Mouse (Mus musculus) NIH3T3 (cell line): ENCODE data around the gene Phlda3.

Experiments
- DNase-seq: peaks from one replicate; pipeline ENCODE4 v3.0.0-alpha.2; 2012; ENCODE audit warnings: low read depth

The Phlda3 gene

GRCm38 (mm10) chr1:135793370-135794215 is 27.7 kb downstream of the Phlda3 start:
- DNase-seq: no peak

- no peak for DNase-seq
Measured at GRCm38 (mm10) chr1:135794216-135795134, 28.6 kb downstream of the Phlda3 start.

GRCm38 (mm10) chr1:135798492-135798891 is 32.6 kb downstream of the Phlda3 start:
- no peak for DNase-seq

GRCm38 (mm10) chr1:135799109-135799627 is 33.2 kb downstream of the Phlda3 start:
- DNase-seq: no peak

- peak; percentile 52 for DNase-seq
Measured at GRCm38 (mm10) chr1:135800192-135800950, 34.5 kb downstream of the Phlda3 start.

GRCm38 (mm10) chr1:135807546-135807945 is 41.6 kb downstream of the Phlda3 start:
- no peak for DNase-seq

- DNase-seq: no peak
Measured at GRCm38 (mm10) chr1:135810180-135810579, 44.3 kb downstream of the Phlda3 start.

GRCm38 (mm10) chr1:135811016-135811646 is 45.2 kb downstream of the Phlda3 start:
- DNase-seq: peak; percentile 86

GRCm38 (mm10) chr1:135812205-135812604 is 46.3 kb downstream of the Phlda3 start:
- DNase-seq: no peak

- no peak for DNase-seq
Measured at GRCm38 (mm10) chr1:135812618-135813017, 46.7 kb downstream of the Phlda3 start.

GRCm38 (mm10) chr1:135813071-135813470 is 47.2 kb downstream of the Phlda3 start:
- no peak for DNase-seq

GRCm38 (mm10) chr1:135813687-135814395 is 47.9 kb downstream of the Phlda3 start:
- DNase-seq: no peak

- DNase-seq: no peak
Measured at GRCm38 (mm10) chr1:135814531-135814930, 48.6 kb downstream of the Phlda3 start.

- no peak for DNase-seq
Measured at GRCm38 (mm10) chr1:135817595-135817994, 51.7 kb downstream of the Phlda3 start.

- no peak for DNase-seq
Measured at GRCm38 (mm10) chr1:135818481-135819086, 52.7 kb downstream of the Phlda3 start, which contains the start of gene Lad1. Gene Lad1 (plus strand): TSS chr1:135818598.
